Mouse (Mus musculus) liver, embryonic 11.5 days (tissue): ENCODE measurements around the gene Spx. TPM values are rescaled to one million over a fixed set of nuclear protein-coding genes. Genes with fewer than 3 reads are reported as not detected.

Experiments
- ATAC-seq: fragments of 200-750 bp; cut with Nextera tagmentation; replicated peaks from 2 replicates; pipeline ENCODE4 v1.8.0; 2017; ENCODE audit warnings: moderate number of reproducible peaks, mild to moderate bottlenecking, moderate TSS enrichment, moderate library complexity; ENCODE audit not compliant: low FRiP score
- DNase-seq: peaks from one replicate; pipeline ENCODE4 v3.0.0-alpha.2; 2017; ENCODE audit warnings: low spot score
- H3K27ac ChIP-seq: fragments of 300-500 bp; sonication (generic); 2 replicates; pipeline ENCODE4 v1.5.1; 2014; ENCODE audit warnings: mild to moderate bottlenecking, low read depth, low read length, control low read depth
- H3K27me3 ChIP-seq: fragments of 300-500 bp; sonication (generic); replicated peaks from 2 replicates; pipeline ENCODE4 v1.6.1; 2014; ENCODE audit warnings: low read length, mixed read lengths; ENCODE audit not compliant: control insufficient read depth, insufficient read depth
- H3K36me3 ChIP-seq: fragments of 300-500 bp; sonication (generic); 2 replicates; pipeline ENCODE4 v1.6.1; 2014; ENCODE audit warnings: mild to moderate bottlenecking, low read length, moderate library complexity, mixed read lengths; ENCODE audit not compliant: control insufficient read depth, insufficient read depth
- H3K4me1 ChIP-seq: fragments of 300-500 bp; sonication (generic); replicated peaks from 2 replicates; pipeline ENCODE4 v1.6.1; 2014; ENCODE audit warnings: low read length, mixed read lengths; ENCODE audit not compliant: control insufficient read depth, insufficient read depth
- H3K4me2 ChIP-seq: fragments of 300-500 bp; sonication (generic); 2 replicates; pipeline ENCODE4 v1.6.1; 2014; ENCODE audit warnings: mild to moderate bottlenecking, control low read depth, moderate library complexity
- H3K4me3 ChIP-seq: fragments of 300-500 bp; sonication (generic); 2 replicates; pipeline ENCODE4 v1.5.1; 2014; ENCODE audit warnings: low read depth, low read length, control low read depth
- H3K9ac ChIP-seq: fragments of 300-500 bp; sonication (generic); 2 replicates; pipeline ENCODE4 v1.6.1; 2014; ENCODE audit warnings: low read depth, low read length, control low read depth
- H3K9me3 ChIP-seq: fragments of 300-500 bp; sonication (generic); 2 replicates; pipeline ENCODE4 v1.6.1; 2016; ENCODE audit warnings: low read length, inconsistent platforms, mixed read lengths; ENCODE audit not compliant: control insufficient read depth
- WGBS: fragments of 180-500 bp; shearing (Covaris S2); extraction: QIAGEN DNeasy Blood & Tissue Kit; methylation state at CpG from one replicate; pipeline ENCODE4 v1.1.7; 2014; 5-methylcytosine and 5-hydroxymethylcytosine counted together
- polyA plus RNA-seq: library from polyadenylated mRNA; unstranded; fragments of >200 nt; fragmentation: Nextera tagmentation; extraction: Ambion mirVana; gene quantifications from 2 replicates; pipeline ENCODE4 v1.2.1, GENCODE M21; 2014

The Spx gene
- 0.26 and 0.29 TPM in 2 replicates for polyA plus RNA-seq

DNA sequence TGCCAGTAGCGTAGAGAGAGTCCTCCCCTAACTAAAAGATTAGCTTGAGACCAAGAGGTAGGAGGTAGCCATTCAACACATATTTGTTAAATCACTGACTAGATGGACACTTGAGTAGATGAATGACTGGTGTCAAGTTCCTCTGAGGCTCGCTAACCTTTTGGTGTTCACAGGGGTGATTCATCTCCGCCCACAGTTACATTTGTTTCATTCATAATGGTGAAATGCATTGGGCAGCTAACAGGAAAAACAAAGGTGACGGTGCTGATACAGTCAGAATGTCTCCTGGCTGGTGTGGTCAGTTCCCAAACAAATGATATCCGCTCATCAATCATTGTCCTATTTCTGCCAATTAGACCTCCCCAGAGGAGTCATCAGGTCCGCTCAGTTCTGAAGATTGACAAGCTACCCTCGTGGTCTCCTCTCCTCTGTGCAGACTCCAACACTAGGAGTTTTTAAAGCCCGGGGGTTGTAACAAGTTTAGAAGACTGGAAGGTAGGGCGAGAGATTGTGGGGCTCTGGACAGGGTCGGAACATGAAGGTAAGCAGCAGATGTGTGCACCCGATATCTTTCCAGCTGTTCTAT lies at the start of gene Spx:
Spx (plus strand) TSS at position 536 of the 586 bp plus-strand sequence.
- Histone ChIP-seq H3K36me3 (no peaks in the 10 kb centered on the region), H3K9ac (no peak within 1 kb of the TSS), H3K27ac (no peak within 1 kb of the TSS), H3K27me3 (peaks cover 19% of the 10 kb centered on the region), H3K9me3 (no peaks in the 10 kb centered on the region), H3K4me2 (peak within 1 kb of the TSS; percentile 59), H3K4me3 (no peak within 1 kb of the TSS), H3K4me1 (no peaks in the 10 kb centered on the region)
- 61% methylated on average over 11 of the region's 11 CpGs for WGBS
- ATAC-seq = no peak
- DNase-seq = no peak

DNA sequence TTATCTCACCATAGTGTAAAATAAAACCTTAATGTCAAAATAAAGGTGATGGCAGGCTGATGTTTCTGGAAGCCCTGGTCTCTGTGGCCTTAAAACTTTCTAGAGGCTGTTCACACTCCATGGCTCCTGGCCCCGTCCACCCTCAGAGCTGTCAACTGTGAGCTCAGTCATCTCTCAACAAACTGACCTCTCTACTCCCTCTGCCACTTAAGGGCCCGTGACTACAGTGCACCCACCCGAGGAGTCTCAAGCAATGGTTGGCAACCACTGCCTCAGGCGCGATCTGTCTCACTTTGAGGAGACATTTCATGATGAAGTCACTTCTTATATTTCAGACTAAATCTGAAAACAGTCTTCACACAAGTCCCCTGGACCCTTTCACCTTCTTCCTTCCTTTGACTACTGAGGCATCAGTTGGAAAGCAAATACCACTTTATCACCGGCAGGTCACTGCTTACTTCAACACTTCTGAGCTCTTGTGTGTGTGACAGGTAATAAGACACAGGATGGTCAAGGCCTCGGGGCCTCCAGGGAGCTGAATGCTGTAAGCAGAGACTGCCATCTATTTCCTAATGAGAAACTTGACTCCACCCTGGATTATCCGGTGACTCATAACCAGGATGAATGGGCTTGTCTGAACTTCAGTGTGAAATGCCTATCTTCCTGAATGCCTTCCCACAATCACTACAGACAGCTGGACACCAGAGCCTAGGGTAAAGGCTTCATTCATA lies 47.3 kb upstream of the Spx start:
- no peaks in the 10 kb centered on the region for H3K4me1 ChIP-seq
- H3K9ac ChIP-seq = no peak overlapping the region
- DNase-seq = no peak
- no peak for ATAC-seq
- WGBS = 88% methylated on average over 8 of the region's 8 CpGs
- H3K4me2 ChIP-seq = no peak overlapping the region
- peaks cover 33% of the 10 kb centered on the region for H3K36me3 ChIP-seq
- no peaks in the 10 kb centered on the region for H3K9me3 ChIP-seq
- no peak overlapping the region for H3K27ac ChIP-seq
- H3K27me3 ChIP-seq = no peaks in the 10 kb centered on the region
- no peak overlapping the region for H3K4me3 ChIP-seq

DNA sequence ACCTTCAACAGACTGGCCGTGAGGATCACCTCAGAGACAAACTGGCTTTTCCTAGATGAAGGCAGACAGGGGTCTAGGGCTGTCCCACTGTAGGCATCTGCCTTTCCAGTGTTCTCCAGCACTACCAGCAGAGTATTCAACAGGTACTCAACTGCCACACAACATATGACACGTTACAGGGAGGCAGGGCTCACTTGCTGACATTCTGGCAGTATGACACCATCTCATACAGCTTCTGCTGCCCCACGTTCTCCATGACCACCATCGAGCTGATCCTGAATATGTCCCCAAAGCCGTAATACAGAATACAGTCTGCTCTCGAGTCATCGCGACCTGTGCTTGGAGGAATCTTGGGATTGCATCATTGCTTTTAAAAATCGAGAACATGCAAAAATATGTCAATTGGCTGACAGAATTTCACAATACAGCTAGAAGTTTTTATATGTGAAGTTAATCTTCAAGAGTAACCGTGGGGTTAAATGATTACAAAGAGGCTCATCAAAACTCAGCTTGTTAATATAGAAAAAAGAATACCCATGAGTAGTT lies 46.7 kb upstream of the Spx start:
- Histone ChIP-seq H3K4me3 (no peak overlapping the region), H3K9ac (no peak overlapping the region), H3K36me3 (peaks cover 31% of the 10 kb centered on the region), H3K9me3 (no peaks in the 10 kb centered on the region), H3K27me3 (no peaks in the 10 kb centered on the region), H3K4me2 (no peak overlapping the region), H3K4me1 (no peaks in the 10 kb centered on the region), H3K27ac (no peak overlapping the region)
- DNase-seq = no peak
- WGBS = 89% methylated on average over 10 of the region's 10 CpGs
- ATAC-seq = no peak

DNA sequence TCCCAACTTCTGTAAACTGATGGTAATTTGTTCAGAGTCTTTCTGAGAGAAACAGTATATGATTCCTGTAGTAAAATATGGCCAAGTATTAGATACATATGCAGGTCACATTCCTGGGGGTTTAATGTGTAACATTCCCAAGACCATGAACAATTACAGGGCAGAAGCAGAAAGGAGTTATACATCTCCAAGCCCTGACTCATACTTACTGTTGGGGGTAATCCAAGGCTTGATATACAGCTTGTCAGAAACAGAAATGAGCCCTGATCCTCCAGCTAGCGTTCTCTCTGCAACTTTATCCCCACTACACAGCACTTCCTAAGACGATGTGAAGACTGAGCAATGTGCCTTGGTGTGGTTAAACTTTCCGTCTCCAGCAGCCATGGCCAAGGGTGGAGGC lies 45.7 kb upstream of the Spx start:
- Histone ChIP-seq H3K4me3 (no peak overlapping the region), H3K4me1 (no peaks in the 10 kb centered on the region), H3K9ac (no peak overlapping the region), H3K27ac (no peak overlapping the region), H3K9me3 (no peaks in the 10 kb centered on the region), H3K27me3 (no peaks in the 10 kb centered on the region), H3K36me3 (peaks cover 28% of the 10 kb centered on the region), H3K4me2 (no peak overlapping the region)
- ATAC-seq (no peak), DNase-seq (no peak)
- WGBS = 90% methylated on average over 3 of the region's 3 CpGs

DNA sequence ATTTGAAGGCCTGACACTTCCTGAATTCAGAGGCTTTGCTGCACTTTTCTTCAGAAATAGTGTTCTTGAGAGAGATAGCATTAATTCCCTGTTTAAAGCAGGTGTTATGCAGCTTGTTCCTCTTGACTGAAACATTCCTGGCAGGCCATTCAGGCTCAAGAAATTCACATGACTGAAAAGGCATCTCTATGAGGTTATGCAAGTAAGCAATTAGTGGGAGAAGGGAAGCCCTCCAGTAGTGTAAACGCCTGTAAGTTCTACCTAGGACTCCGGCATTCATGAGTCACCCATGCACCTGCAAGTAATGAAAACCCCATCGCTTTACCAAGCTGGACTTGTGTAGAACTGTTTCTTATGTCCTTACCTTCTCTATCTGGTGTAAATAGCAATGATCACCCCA lies 43.7 kb upstream of the Spx start:
- H3K4me2 ChIP-seq = no peak overlapping the region
- peaks cover 27% of the 10 kb centered on the region for H3K36me3 ChIP-seq
- no peak for ATAC-seq
- H3K9me3 ChIP-seq = no peaks in the 10 kb centered on the region
- no peak overlapping the region for H3K27ac ChIP-seq
- no peak for DNase-seq
- WGBS = 89% methylated on average over 3 of the region's 3 CpGs
- H3K4me3 ChIP-seq = no peak overlapping the region
- H3K9ac ChIP-seq = no peak overlapping the region
- H3K27me3 ChIP-seq = no peaks in the 10 kb centered on the region
- no peaks in the 10 kb centered on the region for H3K4me1 ChIP-seq

DNA sequence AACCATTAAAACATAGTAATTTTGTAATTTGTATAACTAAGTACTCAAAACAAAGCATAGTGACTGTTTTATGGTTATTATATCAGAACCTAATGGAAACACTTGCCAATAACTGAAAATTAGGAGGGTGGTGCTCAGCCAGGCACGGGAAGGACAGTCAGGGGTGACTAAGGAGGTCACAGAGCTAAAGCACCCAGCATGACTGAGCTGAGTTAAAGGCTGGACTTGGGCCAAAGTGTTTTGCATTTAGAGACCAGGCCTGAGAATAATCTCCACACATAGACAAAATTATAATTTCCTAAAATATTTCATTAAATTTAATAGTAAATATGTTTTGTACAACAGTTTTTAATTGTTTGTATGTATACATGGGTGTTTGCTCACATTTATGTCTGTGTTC lies 36.2 kb upstream of the Spx start:
- H3K36me3 ChIP-seq = peaks cover 15% of the 10 kb centered on the region; the same call in 1 of the 2 replicates

DNA sequence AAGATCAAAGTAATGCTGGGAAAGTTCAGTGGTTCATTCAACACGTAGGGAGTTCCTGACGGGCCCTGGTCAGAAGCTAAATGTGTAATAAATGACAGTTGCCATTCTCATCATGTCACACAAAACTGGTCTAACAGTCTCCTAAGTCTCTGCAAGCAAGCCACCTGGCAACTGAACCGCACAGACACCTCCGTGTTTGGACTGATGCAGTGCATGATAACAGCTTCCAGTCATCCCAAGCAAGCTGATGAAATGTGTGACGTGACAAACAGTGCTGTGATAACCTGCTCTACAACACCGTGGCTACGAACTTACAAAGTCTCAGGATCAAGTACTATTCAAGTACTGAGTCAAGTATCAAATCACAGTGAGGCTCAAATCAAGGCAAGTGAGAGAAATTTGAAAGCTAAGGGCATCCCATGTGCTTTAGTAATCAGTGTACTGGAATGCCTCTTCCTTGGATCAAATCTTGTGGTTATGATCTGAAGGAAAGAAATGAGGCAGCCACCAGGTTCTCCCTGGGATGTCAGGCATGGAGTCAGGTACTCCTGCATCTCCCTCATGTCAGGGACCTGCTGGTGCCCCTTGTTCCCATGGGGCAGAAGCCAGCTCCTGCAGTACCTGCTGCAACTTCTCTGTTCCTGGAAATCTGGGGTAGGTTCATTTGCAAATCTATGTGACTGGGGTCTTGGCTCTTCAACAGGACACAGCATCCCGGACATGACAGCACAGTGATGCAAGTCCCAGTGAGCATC lies 34.5 kb upstream of the Spx start:
- Histone ChIP-seq H3K36me3 (peaks cover 15% of the 10 kb centered on the region; the same call in 1 of the 2 replicates), H3K27ac (no peak overlapping the region), H3K4me1 (no peaks in the 10 kb centered on the region), H3K9ac (no peak overlapping the region), H3K27me3 (no peaks in the 10 kb centered on the region), H3K9me3 (no peaks in the 10 kb centered on the region), H3K4me3 (no peak overlapping the region), H3K4me2 (no peak overlapping the region)
- WGBS = 87% methylated on average over 8 of the region's 8 CpGs
- no peak for ATAC-seq
- no peak for DNase-seq

More for the DNA sequence above, 36.2 kb upstream of the Spx start:
- H3K4me3 ChIP-seq = no peak overlapping the region
- H3K4me1 ChIP-seq = no peaks in the 10 kb centered on the region
- H3K9ac ChIP-seq = no peak overlapping the region
- H3K4me2 ChIP-seq = no peak overlapping the region
- no peaks in the 10 kb centered on the region for H3K9me3 ChIP-seq
- WGBS = 69% methylated on average over 1 of the region's 1 CpGs
- DNase-seq (no peak), ATAC-seq (no peak)
- no peak overlapping the region for H3K27ac ChIP-seq
- no peaks in the 10 kb centered on the region for H3K27me3 ChIP-seq

DNA sequence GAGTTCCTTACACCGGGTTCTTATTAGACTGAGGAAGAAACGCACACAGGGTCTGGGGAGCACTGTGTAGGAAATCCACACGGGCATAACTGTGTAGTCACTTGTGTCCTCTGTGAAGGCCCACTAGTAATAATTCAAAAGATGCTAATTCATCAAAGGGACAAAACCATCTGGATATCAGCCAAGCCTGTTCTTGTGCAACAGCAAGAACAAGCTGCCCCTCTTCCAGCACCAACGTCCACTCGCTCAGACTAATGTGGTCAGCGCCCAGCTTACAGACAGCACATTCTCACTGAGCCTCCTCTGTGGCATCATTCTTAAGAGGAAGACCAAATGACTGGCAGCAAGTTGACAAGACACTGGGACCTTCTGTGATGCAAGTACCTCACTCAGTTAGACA lies 33.3 kb upstream of the Spx start:
- H3K4me2 ChIP-seq = no peak overlapping the region
- no peak overlapping the region for H3K4me3 ChIP-seq
- H3K9ac ChIP-seq = no peak overlapping the region
- no peaks in the 10 kb centered on the region for H3K27me3 ChIP-seq
- WGBS = 92% methylated on average over 6 of the region's 6 CpGs
- no peaks in the 10 kb centered on the region for H3K9me3 ChIP-seq
- DNase-seq = no peak
- H3K36me3 ChIP-seq = peaks cover 10% of the 10 kb centered on the region; the same call in 1 of the 2 replicates
- ATAC-seq = no peak
- H3K27ac ChIP-seq = no peak overlapping the region
- no peaks in the 10 kb centered on the region for H3K4me1 ChIP-seq
